Mouse (Mus musculus) brain, embryonic 18.5 days (tissue): Measurements from ENCODE around the gene A230050P20Rik.
A peak's percentile ranks its signal among the peaks of the same experiment; 100 is the strongest.
"Not testable (repeated sequence)": the region's sequence is repeated elsewhere in the genome, so short reads cannot be mapped to it uniquely, and the experiment has no call there.

Source experiments
- DNase-seq: peaks from one replicate; pipeline ENCODE4 v3.0.0-alpha.2; 2012; ENCODE audit warnings: low read depth, low spot score

Gene A230050P20Rik

DNA sequence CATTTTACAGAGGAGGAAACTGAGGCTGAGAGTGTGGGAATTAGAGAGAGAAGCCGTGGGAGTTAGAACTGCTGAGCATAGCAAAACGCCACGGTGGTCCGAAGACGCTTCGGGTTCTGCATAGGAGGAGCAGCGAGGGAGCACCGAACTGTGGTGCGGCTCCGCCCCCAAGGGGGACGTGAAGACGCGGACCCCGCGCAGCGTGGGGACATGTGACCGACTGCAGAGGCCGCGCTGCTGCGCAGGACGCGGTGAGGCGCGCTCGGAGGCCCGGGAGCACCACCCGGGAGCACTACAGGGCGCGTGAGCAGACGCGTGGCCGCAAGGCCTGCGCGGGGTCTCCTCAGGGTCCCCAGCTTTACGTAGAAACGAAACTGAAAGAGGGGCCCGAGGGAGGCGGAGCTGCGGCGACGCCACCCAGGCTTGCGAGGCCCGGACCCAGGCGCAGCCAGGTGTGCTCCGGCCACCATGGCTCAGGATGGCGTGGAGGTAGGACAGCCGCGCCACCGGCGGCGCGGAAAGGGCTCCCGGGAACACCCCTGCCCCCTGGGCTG is at the start of gene A230050P20Rik:
A230050P20Rik (plus strand) TSS at position 195 of the 554 bp plus-strand sequence.
- DNase-seq = no peak

DNA sequence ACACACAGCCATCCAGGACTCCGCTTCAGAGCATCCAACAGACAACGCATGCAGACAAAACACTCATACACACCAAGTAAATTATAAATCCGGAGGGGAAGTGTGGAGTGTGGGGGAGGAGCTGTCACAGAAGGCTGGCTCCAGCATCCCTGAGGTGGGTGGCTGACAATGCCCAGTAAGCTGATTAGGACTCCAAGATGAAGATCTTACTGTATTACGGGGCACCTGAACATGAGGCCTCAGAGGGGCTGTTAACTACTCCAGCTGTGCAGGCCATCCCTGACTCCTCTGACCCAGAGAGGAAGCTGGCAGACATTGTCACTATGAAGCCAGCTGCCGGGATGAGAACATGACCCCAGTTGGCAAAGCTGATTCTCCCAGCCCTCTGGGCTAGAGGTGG is 48.4 kb upstream of the A230050P20Rik start:
- no peak for DNase-seq

DNA sequence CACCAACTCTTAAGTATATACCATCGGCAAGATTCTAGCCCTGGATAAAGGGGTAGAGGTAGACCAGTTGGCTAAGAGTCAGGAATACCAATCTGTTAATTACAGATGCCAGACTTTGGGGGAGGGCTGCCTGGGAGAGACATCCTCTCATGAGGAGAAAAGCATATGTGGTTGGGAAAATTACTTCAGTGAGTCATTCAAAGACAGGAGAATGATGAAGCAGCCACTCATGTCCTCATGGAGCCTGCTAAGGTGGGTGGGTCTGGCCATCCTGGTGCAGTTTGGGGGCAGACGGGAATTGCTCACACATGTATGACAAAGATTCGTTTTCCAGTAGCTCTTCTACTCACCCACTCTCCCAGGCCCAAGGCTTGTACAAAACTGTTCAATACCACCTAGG is 45.6 kb upstream of the A230050P20Rik start:
- DNase-seq = no peak

DNA sequence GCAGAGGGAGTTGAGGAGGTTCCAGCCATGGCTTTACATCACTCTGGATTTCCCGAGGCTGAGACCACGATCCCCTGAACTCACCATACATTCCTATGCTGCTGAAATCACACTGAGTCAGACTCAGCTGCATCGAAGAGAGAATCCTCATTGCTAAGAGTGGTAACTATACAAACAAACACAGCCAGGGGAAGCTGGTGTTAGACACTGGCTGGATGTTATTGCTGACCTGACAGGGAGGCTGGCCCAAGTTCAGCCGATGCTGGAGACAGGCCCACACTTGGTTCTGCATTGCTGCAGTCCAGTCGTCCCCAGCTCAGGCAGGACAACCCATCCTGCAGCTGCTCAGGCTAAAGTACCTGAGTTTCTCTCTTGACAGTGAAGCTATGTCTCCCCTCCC is 42.7 kb upstream of the A230050P20Rik start:
- no peak for DNase-seq

DNA sequence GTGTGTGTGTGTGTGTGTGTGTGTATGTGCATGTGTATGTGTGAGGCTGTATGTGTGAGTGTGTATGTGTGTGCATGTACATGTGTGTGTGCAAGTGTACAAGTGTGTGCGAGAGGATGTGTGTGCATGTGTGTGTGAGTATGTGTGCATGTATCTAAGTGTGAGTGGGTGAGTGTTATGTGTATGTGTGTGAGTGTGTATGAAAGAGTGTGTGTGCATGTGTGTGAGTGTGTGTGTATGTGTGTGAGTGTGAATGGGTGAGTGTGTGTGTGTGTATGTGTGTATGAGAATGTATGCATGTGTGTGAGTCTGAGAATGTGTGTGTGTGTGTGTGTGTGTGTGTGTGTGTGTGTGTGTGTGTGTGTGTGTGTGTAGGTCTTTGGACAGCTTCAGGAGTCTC is 40.3 kb upstream of the A230050P20Rik start:
- no peak for DNase-seq

DNA sequence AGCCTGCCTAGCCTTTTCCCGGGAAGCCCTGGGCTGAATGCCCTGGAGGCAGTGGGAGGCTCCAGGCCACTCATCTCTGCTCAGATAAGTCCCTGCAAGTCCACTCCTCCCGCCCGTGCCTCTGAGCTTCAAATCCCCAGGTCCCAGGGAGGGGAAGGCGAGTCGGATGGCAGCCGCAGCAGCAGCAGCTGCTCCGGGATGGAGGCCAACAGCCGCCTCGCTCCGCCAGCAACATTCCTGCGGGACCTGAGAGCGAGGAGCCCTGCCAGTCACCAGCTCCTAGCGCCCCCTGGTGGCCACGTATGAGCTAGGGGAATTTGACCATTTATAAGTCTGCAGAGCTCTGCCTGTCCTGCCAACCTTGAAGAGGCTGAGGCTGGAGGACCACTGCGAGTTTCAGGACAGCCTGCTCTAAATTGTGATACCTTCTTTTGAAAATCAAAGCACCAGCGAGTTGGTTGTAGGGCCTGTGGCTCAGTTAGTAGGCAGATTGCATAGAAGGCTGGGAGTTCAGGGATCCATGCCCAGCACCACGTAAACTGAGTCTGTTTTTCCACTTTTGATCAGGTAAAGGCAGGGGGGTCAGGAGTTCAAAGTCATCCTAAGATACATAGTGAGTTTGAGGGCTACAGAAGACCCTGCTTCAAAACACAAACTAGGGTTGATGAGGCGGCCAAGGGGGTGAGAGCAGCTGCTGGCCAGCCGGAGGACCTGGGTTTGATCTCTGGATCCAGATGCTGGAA is 37.4 kb upstream of the A230050P20Rik start:
- DNase-seq = peak; percentile 64

DNA sequence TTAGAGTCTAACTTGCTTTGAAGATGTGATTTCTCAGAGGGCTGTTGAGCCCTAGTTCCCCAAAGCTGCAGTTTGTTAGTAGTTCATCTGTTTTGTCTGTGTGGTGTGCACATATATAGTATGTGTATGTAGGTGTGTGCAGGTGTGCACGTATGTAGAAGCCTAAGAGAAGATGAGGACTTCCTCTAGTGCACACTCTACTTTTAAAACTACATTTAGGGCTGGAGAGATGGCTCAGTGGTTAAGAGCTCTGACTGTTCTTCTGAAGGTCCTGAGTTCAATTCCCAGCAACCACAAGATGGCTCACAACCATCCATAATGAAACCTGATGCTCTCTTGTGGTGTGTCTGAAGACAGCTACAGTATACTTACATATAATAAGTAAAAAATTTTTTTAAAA is 33.6 kb upstream of the A230050P20Rik start:
- DNase-seq = no peak

DNA sequence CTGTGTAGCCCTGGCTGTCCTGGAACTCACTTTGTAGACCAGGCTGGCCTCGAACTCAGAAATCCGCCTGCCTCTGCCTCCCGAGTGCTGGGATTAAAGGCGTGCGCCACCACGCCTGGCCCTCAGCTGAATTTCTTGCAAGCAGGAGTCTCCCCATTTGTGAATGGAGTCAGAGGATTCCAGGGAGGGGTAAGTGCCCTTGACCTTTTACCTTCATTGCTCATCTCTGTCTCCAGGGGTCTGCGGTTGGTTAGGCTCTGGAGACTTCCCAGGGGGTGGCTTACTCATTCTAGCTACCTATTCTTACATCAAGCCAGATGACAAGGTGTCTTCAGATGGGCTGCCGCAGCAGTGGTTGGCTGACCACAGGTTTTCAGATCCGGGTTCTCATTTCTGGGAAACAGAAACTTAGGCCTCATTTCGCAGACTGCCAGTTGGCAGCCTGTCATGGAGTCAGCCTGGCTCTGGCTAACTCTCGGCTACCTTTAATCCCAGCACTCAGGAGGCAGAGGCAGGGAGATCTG is 32.9 kb upstream of the A230050P20Rik start:
- not testable (repeated sequence) for DNase-seq

DNA sequence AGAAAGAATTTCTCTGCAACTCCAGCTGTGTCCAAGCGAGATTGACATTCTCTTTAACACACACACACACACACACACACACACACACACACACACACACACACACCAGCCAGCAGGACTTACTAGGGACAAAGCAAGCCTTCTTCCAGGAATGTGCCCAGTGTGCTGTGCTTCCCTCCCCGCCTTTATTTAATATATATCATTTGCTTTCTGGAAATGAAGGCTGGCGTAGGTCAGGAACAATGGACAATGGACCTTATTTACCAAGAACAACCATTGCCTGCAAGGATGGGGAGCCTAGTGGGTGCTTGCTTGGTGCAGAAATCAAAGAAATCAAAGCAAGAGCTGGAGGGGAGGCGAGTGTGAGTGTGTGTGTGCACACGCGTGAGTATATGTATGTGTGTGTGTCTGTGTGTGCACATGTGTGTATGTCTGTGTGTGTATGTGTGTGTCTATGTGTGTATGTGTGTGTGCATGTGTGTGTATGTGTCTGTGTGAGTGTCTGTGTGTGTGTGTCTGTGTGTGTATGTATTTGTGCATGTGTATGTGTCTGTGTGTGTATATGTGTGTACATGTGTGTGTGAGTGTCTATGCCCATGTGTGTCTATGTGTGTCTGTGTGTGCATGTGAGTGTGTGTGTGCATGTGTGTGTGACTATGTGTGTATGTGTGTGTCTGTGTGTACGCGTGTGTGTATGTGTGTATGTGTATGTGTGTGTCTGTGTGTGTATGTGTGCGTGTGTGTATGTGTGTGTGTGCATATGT is 31.1 kb upstream of the A230050P20Rik start:
- DNase-seq = no peak

DNA sequence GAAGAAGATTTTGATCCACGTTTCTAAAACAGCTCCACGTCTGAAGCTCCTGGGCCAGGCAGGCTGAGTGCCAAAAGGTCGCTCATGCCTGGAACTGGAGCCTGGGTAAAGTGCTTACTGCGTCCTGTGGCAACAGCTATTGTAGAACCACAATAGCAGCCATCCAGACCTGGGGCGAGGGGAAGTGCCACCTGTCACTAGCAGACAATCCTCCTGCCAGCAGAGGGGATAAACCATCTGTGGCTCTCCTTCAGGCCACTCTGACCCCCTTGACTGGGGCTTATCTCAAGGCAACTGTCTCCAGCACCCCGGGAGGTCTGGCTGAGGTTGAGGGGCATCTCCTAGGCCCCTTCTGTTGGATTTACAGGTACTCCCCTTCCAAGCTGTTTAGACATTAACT is 29.5 kb upstream of the A230050P20Rik start:
- DNase-seq = no peak

DNA sequence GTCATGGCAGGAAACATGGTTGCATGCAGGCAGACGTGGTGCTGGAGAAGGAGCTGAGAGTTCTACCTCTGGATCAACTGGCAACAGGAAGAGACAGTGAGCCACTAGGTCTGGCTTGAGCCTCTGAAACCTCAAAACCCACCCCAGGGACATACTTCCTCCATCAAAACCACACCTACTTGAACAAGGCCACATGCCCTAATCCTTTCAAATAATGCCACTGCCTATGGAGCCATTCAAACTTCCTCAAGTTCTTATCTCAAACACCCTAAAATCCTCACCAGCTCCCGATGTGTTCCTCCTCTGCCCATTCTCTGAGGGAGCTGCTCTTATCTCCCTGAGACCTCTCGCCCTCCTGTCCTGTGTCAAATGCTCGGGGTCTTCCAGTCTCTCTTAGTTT is 26.2 kb upstream of the A230050P20Rik start:
- DNase-seq = no peak

DNA sequence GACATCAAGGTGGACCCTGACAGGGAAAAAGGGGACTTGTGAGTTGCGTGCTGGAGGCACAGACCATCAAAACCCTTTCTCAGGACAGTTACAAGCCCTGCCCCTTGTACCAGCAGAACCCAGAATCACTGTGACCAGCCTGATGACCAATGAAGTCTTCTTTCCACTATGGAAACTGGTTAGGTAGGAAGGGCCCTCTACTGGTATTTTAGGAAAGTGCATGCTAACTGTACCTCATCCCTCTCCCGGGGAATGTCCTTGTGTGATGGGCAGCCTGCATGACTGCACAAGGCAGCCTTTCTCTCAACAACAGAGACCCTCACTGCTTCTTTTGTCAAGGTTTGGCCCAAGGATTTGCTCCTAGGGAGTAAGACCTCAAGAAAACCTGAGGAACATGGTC is 25.8 kb upstream of the A230050P20Rik start:
- no peak for DNase-seq

DNA sequence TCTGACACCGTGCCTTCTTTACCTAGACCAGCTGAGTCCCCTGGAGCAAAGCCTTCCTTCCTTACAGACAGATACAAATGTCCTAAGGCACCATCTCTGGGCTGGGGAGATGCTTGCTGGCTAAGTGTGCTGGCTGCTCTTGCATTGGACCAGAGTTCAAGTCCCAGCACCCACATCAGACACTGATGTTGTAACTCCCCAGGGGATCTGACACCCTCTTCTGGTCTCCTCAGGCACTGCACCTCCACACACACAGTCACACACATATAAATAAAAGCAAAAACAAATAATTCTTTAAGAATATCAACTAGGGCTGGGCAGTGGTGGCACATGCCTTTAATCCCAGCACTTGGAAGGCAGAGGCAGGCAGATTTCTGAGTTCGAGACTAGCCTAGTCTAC is 18.3 kb upstream of the A230050P20Rik start:
- DNase-seq = no peak

DNA sequence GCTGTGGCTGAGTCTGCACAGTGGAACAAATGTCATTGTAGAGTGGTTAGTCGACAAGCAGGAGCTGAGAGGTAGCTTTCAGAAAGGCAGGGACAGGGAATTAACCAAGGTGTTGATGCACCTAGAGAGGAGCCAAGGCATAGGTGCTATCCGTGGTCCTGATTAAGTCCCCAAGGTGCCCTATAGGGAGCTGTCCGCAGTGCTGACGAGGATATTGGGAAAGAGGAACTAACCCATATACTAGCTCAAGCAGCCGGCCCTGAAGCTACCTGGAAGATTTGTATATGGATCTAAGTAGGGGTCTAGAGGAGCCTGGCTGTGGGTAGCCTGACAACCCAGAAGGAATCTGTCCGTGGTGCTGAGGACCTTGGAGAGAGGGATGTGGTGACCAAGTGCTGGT is 11.3 kb upstream of the A230050P20Rik start:
- no peak for DNase-seq

DNA sequence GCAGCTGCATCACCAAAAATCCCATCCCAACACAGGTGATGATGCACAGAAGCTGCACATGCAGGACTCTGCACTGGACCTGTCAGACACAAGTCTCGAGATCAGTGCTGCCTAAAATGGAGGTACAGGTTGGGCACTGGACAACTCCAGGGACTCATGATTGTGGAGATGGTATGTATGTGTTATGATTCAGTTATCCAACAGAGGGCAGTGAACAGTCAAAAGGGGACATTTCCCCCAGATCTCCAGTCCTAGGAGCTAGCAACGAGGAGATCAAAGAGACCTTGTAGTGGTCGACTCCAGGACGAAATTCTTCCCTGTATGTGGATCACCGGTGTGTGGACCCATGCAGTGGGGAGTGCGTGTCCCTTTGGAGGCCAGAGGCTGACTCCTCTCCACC is 8.5 kb upstream of the A230050P20Rik start:
- DNase-seq = no peak

DNA sequence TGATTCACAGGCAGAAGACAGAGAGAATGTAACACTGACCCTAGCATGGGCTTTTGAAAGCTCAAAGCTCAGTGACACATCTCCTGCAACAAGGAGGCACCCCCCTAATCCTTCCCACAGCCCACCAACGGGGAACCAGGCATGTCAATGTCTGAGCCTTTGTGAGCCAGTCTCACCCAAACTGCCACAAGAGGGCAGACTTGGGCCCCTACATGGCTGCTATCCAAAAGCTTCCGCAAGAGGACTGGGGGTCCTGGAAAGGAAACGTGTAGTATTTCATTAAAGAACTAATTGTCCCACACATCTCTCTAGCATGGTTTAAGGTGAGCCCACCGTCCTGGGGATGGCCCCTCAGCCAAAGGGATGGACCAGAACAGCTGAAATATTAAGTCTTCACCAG is 6.6 kb upstream of the A230050P20Rik start:
- DNase-seq = no peak

DNA sequence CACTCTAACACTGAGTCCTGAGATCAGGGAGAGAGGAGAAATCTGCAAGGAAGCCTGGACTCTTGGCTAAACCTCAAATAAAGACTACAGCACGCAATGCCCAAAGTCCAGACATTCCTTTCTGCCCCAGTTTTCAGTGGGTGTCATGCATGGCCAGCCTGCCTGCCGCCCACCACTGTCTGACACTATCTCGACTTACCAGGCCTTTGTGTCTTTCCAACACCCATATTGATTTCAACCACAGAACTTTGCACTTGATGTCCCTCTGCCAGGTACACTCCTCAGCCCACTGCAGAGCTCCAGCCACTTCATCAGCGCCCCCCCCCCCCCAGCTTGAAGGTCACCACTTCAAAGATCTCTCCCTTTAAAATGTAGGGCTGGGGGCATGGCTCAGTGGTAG is 6.2 kb upstream of the A230050P20Rik start:
- DNase-seq = no peak

DNA sequence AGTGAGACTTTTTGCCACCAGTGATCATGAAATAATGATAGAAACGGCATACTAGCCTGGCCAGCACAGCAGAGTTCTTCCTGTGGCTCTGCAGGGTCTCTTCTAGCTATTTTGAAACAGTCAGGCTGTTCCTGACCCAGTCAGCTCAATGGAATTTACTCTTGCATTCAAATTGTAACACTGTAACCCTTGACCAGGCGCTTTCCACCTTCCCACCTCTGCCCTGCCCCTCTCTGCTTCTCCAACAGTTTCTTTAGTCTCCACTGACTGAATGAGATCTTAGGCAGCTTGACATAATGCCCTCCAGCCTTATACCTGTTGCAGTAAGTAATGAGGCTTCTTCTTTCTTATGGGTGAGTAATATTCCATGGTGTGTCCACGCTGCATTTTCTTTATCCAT is 1.6 kb upstream of the A230050P20Rik start:
- DNase-seq = no peak

DNA sequence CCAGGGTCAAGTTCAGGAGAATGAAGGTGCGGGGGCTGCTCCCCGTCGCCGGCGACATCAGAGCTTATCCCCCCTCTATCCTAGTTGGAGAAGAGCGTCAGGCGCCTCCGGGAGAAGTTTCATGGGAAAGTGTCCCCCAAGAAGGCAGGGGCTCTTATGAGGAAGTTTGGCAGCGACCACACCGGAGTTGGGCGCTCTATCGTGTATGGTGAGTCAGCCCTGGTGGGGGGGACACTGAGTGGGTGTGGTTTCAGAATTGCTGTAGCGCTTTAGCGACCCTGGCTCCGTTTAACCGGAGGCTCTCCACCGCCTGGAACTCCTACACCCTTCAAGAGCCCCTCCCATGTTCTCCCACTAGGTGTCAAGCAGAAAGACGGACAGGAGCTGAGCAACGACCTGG is 804 bp downstream of the A230050P20Rik start:
- no peak for DNase-seq

DNA sequence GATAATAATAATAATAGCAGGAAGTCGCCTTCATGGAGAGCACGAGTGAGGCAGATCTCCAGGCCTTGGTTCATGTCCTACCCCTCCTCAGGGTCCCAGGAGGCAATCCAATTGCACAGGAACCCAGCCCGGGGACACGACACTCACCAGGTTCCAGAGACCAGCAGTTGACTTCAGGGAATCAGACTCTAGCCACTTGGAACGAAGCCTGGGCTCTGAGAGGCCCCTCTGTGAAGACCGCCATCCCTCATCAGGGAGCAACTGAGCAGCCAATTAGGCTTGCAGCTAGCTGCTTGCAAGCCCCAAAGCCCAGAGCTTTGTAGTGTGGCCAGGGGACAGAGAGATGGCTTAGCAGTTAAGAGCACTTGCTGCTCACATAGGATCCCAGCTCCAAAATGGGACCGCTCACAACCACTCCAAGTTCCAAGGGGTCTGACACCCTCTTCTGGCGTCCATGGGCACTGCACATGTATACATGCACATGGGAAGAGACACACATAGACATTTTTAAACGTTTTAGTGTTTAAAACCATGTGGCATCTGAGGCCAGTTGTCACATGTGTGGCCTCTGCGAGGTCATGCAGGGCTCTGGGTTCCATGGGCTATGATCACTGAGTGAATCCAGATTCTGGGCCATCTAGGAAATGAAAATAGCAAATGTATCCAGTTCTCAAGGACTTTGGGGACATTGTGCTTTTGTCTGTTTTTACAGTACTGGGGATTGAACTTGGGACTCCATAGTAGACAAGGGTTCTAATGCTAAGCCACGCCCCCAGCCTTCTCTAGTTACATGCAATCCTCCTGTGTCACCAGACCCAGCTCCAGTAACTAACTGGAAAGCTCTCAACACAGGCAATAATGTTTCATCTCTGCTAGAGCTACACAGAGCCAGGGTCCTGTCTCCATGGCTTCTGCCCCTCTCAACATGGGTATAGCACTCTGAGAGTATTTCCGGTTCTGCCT is 2.0 kb downstream of the A230050P20Rik start:
- DNase-seq = no peak

DNA sequence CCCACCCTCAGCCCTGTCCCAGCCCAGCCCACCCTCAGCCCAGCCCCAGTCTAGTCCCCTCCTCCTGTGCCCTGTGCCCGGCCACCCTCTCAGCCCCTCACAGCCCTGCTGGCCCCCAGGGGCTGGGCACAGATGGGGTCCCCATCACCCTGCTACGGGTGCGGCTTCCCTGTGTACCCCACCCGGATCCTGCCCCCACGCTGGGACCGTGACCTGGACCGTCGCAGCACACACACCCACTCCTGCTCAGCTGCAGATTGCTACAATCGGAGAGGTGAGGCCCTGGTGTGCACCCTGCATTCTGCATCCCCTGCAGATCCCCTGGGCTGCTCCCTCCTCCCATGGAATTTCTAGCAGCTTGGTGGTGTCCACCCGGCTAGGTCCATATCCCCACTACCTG is 4.5 kb downstream of the A230050P20Rik start:
- no peak for DNase-seq

DNA sequence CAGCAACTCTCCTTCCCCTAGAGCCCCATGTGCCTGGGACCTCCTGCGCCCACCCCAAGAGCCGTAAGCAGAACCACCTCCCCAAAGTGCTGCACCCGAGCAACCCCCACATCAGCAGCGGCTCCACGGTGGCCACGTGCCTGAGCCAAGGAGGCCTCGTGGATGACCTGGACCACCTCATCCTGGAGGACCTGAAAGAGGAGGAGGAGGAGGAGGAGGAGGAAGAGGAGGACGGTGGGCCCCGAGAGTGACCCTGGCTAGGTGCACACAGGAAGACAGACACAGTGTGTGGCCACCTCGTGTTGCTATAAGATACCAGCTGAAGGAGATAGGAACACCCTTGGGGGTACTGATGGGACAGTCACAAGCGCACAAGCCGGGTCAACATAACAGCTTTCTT is 5.1 kb downstream of the A230050P20Rik start:
- no peak for DNase-seq
